Mouse (Mus musculus) bone marrow, adult 2 months (tissue): ENCODE measurements around the gene Unc5c. TPM values are rescaled to one million over a fixed set of nuclear protein-coding genes. Genes with fewer than 3 reads are reported as not detected.

Experiments used
- H3K27ac ChIP-seq: fragments of 200-500 bp; 2 replicates; pipeline ENCODE4 v1.5.1; 2012; ENCODE audit warnings: low read depth, mild to moderate bottlenecking, control low read depth, inconsistent platforms, low read length; ENCODE audit not compliant: control insufficient read depth, poor library complexity, insufficient read depth
- H3K4me1 ChIP-seq: fragments of 200-500 bp; 2 replicates; pipeline ENCODE4 v1.6.1; 2011; ENCODE audit warnings: low read length; ENCODE audit not compliant: control insufficient read depth, insufficient read depth
- H3K4me3 ChIP-seq: fragments of 200-500 bp; replicated peaks from 2 replicates; pipeline ENCODE3; 2011; ENCODE audit warnings: mild to moderate bottlenecking, low read depth, low read length, control low read depth; ENCODE audit not compliant: control insufficient read depth
- CTCF ChIP-seq: fragments of 200-500 bp; IDR thresholded peaks from 2 replicates; pipeline ENCODE4 v1.5.1; 2011; ENCODE audit warnings: low read length, control low read depth; ENCODE audit not compliant: control insufficient read depth, insufficient read depth
- POLR2A ChIP-seq: fragments of 200-500 bp; IDR thresholded peaks from 2 replicates; pipeline ENCODE4 v1.6.1; 2011; ENCODE audit warnings: low read depth, mild to moderate bottlenecking, control low read depth, low read length, borderline replicate concordance; ENCODE audit not compliant: control insufficient read depth
- WGBS: fragments of 180-500 bp; shearing (Covaris S2); methylation state at CpG from one replicate; pipeline ENCODE4 v1.1.7; 2018; 5-methylcytosine and 5-hydroxymethylcytosine counted together
- polyA plus RNA-seq: library from polyadenylated mRNA; stranded (reverse); fragments of >200 nt; gene quantifications from 2 replicates; pipeline ENCODE4 v1.2.4, GENCODE M21; 2011; ENCODE audit warnings: low replicate concordance; ENCODE audit not compliant: missing spikeins, insufficient read depth, insufficient read length

Unc5c gene
- polyA plus RNA-seq, 1 experiment = 1.4 TPM

- Histone ChIP-seq H3K4me1 (no peaks in the 10 kb centered on the region), H3K27ac (no peak overlapping the region), H3K4me3 (no peak overlapping the region)
- 88% methylated on average over 5 of the region's 5 CpGs for WGBS
- TF ChIP-seq CTCF (no peak), POLR2A (no peak)
These were observed 254.0 kb downstream of the Unc5c start for GRCm38 (mm10) chr3:141719050-141719449.

- no peak for TF ChIP-seq POLR2A
- TF ChIP-seq CTCF = no peak
- no peak overlapping the region for H3K4me3 ChIP-seq
- no peak overlapping the region for H3K27ac ChIP-seq
- 65% methylated on average over 2 of the region's 2 CpGs for WGBS
- no peaks in the 10 kb centered on the region for H3K4me1 ChIP-seq
These were observed 259.5 kb downstream of the Unc5c start for GRCm38 (mm10) chr3:141724499-141724898.

- Histone ChIP-seq H3K4me1 (no peaks in the 10 kb centered on the region), H3K4me3 (no peak overlapping the region), H3K27ac (no peak overlapping the region)
- TF ChIP-seq CTCF (no peak), POLR2A (no peak)
- 79% methylated on average over 1 of the region's 1 CpGs for WGBS
These were observed 260.4 kb downstream of the Unc5c start for GRCm38 (mm10) chr3:141725432-141725831.

GRCm38 (mm10) chr3:141733844-141734243 is 268.8 kb downstream of the Unc5c start:
- 83% methylated on average over 6 of the region's 6 CpGs for WGBS
- Histone ChIP-seq H3K4me3 (no peak overlapping the region), H3K27ac (no peak overlapping the region), H3K4me1 (no peaks in the 10 kb centered on the region)
- TF ChIP-seq POLR2A (no peak), CTCF (no peak)

- Histone ChIP-seq H3K4me3 (no peak overlapping the region), H3K27ac (no peak overlapping the region), H3K4me1 (no peaks in the 10 kb centered on the region)
- TF ChIP-seq POLR2A (no peak), CTCF (no peak)
These were observed 270.3 kb downstream of the Unc5c start for GRCm38 (mm10) chr3:141735285-141735684.

GRCm38 (mm10) chr3:141745322-141745721 is 280.3 kb downstream of the Unc5c start:
- TF ChIP-seq CTCF (no peak), POLR2A (no peak)
- H3K4me1 ChIP-seq = no peaks in the 10 kb centered on the region
- H3K4me3 ChIP-seq = no peak overlapping the region
- no peak overlapping the region for H3K27ac ChIP-seq

GRCm38 (mm10) chr3:141748694-141749381 is 283.8 kb downstream of the Unc5c start:
- Histone ChIP-seq H3K27ac (no peak overlapping the region), H3K4me1 (no peaks in the 10 kb centered on the region), H3K4me3 (no peak overlapping the region)
- WGBS = 73% methylated on average over 4 of the region's 4 CpGs
- TF ChIP-seq POLR2A = no peak
- TF ChIP-seq CTCF = no peak

- WGBS = 82% methylated on average over 7 of the region's 7 CpGs
- Histone ChIP-seq H3K27ac (no peak overlapping the region), H3K4me3 (no peak overlapping the region), H3K4me1 (no peaks in the 10 kb centered on the region)
- TF ChIP-seq CTCF = no peak
- TF ChIP-seq POLR2A = no peak
These were observed 287.2 kb downstream of the Unc5c start for GRCm38 (mm10) chr3:141752172-141752571.

GRCm38 (mm10) chr3:141757259-141757658 is 292.2 kb downstream of the Unc5c start:
- H3K4me1 ChIP-seq = no peaks in the 10 kb centered on the region
- no peak overlapping the region for H3K4me3 ChIP-seq
- TF ChIP-seq CTCF (no peak), POLR2A (no peak)
- 64% methylated on average over 3 of the region's 3 CpGs for WGBS
- no peak overlapping the region for H3K27ac ChIP-seq
